Mouse (Mus musculus): Measurements from ENCODE around the gene Hnf1a.
A peak's percentile ranks its signal among the peaks of the same experiment; 100 is the strongest.

Gene Hnf1a

GRCm38 (mm10) chr5:114978473-114978872 lies 7.6 kb upstream of the Hnf1a start:
- Histone ChIP-seq H3K36me3 (ENCODE audit: insufficient read depth, low read length) (no peaks in the 10 kb centered on the region), H3K9me3 (ENCODE audit: low read length) (no peaks in the 10 kb centered on the region), H3K4me3 (replicated peaks; ENCODE audit: low read length) (no peak overlapping the region), H3K27me3 (ENCODE audit: insufficient read depth, low read length) (no peaks in the 10 kb centered on the region), H3K4me1 (replicated peaks; ENCODE audit: low read depth, low read length) (peaks cover 32% of the 10 kb centered on the region)
- TF ChIP-seq CTCF (conservative IDR thresholded peaks at IDR 0.05; ENCODE audit: low read length), result no peak
- TF ChIP-seq NANOG (IDR thresholded peaks at IDR 0.05; ENCODE audit: borderline replicate concordance, low read length), result no peak
- no peak for TF ChIP-seq POU5F1 (IDR thresholded peaks at IDR 0.05; ENCODE audit: borderline replicate concordance, low read length)

DNA sequence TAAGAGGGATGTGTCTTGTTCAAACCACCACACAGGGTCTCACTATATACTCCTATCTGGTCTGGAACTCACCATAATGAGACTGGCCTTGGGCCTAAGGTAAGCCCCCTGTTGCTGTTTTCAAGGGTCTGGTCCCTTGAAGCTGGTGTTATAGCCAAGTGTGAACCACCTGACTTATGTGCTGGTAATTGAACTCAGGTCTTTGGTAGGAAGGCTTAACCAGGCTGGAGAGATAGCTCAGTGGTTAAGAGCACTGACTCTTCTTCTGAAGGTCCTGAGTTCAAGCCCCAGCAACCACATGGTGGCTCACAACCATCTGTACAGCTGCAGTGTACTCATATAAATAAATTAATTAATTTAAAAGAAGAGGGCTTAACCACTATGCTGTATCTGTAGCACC lies 6.0 kb upstream of the Hnf1a start:
- Histone ChIP-seq H3K27me3 (ENCODE audit: insufficient read depth, low read length) (no peaks in the 10 kb centered on the region), H3K4me1 (replicated peaks; ENCODE audit: low read depth, low read length) (peaks cover 45% of the 10 kb centered on the region), H3K9me3 (ENCODE audit: low read length) (no peaks in the 10 kb centered on the region), H3K4me3 (replicated peaks; ENCODE audit: low read length) (no peak overlapping the region), H3K36me3 (ENCODE audit: insufficient read depth, low read length) (no peaks in the 10 kb centered on the region)
- TF ChIP-seq CTCF (conservative IDR thresholded peaks at IDR 0.05; ENCODE audit: low read length) (no peak), NANOG (IDR thresholded peaks at IDR 0.05; ENCODE audit: borderline replicate concordance, low read length) (no peak), POU5F1 (IDR thresholded peaks at IDR 0.05; ENCODE audit: borderline replicate concordance, low read length) (no peak)

DNA sequence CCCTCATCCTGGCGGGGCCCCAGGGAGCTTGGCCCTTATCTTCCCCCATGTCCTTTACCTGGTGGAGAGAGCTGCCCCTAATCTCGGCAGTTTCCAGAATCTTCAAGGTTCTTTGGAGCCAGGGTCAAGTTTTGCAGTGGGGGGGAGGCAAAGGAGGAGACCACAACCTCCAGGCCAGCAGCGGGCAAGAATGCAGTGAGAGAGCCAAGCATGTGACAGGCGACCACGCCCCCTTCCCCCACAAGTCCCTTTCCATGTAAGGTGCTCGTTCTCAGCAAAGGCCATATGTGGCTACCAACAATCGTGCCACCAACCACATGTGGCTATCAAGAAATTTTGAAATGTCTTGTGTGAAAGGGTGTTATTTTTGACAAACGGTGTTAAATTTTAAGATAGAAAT lies 2.2 kb upstream of the Hnf1a start:
- no peaks in the 10 kb centered on the region for H3K36me3 ChIP-seq (ENCODE audit: insufficient read depth, low read length)
- H3K27me3 ChIP-seq (ENCODE audit: insufficient read depth, low read length), result no peaks in the 10 kb centered on the region
- H3K9me3 ChIP-seq (ENCODE audit: low read length), result no peaks in the 10 kb centered on the region
- H3K4me3 ChIP-seq (replicated peaks; ENCODE audit: low read length), result peak overlapping the region; percentile 50
- peaks cover 55% of the 10 kb centered on the region for H3K4me1 ChIP-seq (replicated peaks; ENCODE audit: low read depth, low read length)
- TF ChIP-seq POU5F1 (IDR thresholded peaks at IDR 0.05; ENCODE audit: borderline replicate concordance, low read length) (no peak), CTCF (conservative IDR thresholded peaks at IDR 0.05; ENCODE audit: low read length) (no peak), NANOG (IDR thresholded peaks at IDR 0.05; ENCODE audit: borderline replicate concordance, low read length) (no peak)

DNA sequence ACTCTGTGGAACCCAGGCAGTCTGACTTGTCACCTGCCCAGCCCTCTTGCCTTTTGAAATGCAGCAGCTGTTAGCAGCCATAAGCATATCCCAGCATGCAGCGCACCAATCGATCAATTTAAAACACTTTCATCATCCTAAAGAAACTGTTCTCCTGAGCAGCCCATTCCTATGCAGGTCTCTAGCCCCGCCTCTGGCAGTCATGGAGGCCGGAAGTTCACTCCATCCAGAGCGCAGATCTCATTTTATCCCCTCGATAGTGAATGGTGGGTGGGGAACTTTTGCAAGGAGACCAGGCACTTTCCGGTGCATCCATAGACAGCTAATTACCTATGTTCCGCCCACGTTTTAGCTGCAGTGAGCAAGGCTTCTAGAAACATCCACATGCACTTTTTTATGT lies 1.3 kb upstream of the Hnf1a start:
- H3K4me3 ChIP-seq (replicated peaks; ENCODE audit: low read length), result peak overlapping the region; percentile 50
- TF ChIP-seq NANOG (IDR thresholded peaks at IDR 0.05; ENCODE audit: borderline replicate concordance, low read length), result no peak
- 0 out of 2 replicates have a peak, but pooled peaks cover 6% of the 10 kb centered on the region for H3K27me3 ChIP-seq (ENCODE audit: insufficient read depth, low read length)
- H3K36me3 ChIP-seq (ENCODE audit: insufficient read depth, low read length), result no peaks in the 10 kb centered on the region
- H3K4me1 ChIP-seq (replicated peaks; ENCODE audit: low read depth, low read length), result peaks cover 63% of the 10 kb centered on the region
- H3K9me3 ChIP-seq (ENCODE audit: low read length), result no peaks in the 10 kb centered on the region

DNA sequence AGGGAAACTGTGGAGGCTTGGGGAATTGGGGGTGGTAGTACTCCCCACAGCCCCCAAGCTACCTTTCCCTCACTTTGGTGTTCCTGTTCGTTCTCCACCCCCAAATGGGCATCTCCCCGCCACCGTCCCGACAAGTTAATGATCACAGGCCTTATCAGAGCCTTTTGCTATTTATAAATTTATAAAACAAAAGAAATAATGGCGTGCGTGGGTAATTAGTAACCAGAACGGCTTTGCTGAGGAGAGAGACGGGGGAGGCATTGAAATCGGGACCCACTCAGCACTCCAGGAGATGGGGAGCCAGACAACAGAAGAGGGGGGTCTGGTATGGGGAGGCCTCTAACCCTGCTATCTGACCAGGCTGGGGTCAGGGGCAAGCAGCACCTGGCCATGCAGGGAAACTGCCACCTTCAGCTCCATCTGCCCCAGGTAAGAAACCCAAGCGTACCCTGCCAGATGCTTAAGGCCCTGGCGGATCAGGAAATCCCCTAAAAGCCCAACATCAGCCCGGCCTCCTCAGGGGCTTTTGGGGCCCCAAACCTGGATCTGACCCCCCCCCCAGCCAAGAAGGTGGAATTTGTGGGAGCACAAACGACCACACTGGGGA lies 1.2 kb downstream of the Hnf1a start:
- H3K4me3 ChIP-seq (replicated peaks; ENCODE audit: low read length), result peak overlapping the region; percentile 77
- peaks cover 75% of the 10 kb centered on the region for H3K4me1 ChIP-seq (replicated peaks; ENCODE audit: low read depth, low read length)
- no peaks in the 10 kb centered on the region for H3K9me3 ChIP-seq (ENCODE audit: low read length)
- TF ChIP-seq POU5F1 (IDR thresholded peaks at IDR 0.05; ENCODE audit: borderline replicate concordance, low read length), result no peak
- TF ChIP-seq NANOG (IDR thresholded peaks at IDR 0.05; ENCODE audit: borderline replicate concordance, low read length), result no peak
- TF ChIP-seq CTCF (conservative IDR thresholded peaks at IDR 0.05; ENCODE audit: low read length), result no peak
- no peaks in the 10 kb centered on the region for H3K36me3 ChIP-seq (ENCODE audit: insufficient read depth, low read length)
- H3K27me3 ChIP-seq (ENCODE audit: insufficient read depth, low read length), result 0 out of 2 replicates have a peak, but pooled peaks cover 6% of the 10 kb centered on the region

DNA sequence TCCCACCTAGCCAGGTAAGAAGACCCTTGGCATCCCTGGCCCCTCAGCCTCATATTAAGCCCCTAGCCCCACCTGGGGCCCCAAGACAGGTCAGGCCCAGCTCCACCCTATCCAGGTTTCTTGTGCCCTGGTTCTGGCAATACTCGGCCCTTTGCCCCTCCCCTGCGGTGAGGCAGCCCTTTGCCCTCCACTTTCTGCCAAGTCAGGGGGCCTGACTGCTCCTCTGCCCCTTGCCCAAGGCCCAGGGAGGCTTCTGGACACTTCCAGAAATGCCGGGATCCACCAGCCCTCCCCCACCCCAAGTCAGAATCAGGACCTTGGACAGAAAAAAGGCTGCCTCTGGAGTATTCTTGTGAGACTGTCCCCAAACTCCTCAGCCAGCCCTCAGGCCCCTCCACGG lies 1.8 kb downstream of the Hnf1a start:
- no peaks in the 10 kb centered on the region for H3K36me3 ChIP-seq (ENCODE audit: insufficient read depth, low read length)
- no peak for TF ChIP-seq CTCF (conservative IDR thresholded peaks at IDR 0.05; ENCODE audit: low read length)
- TF ChIP-seq NANOG (IDR thresholded peaks at IDR 0.05; ENCODE audit: borderline replicate concordance, low read length), result no peak
- no peak for TF ChIP-seq POU5F1 (IDR thresholded peaks at IDR 0.05; ENCODE audit: borderline replicate concordance, low read length)
- H3K27me3 ChIP-seq (ENCODE audit: insufficient read depth, low read length), result 0 out of 2 replicates have a peak, but pooled peaks cover 6% of the 10 kb centered on the region
- H3K4me3 ChIP-seq (replicated peaks; ENCODE audit: low read length), result peak overlapping the region; percentile 45
- no peaks in the 10 kb centered on the region for H3K9me3 ChIP-seq (ENCODE audit: low read length)
- peaks cover 80% of the 10 kb centered on the region for H3K4me1 ChIP-seq (replicated peaks; ENCODE audit: low read depth, low read length)

GRCm38 (mm10) chr5:114968651-114969050 lies 2.2 kb downstream of the Hnf1a start:
- no peaks in the 10 kb centered on the region for H3K9me3 ChIP-seq (ENCODE audit: low read length)
- peak overlapping the region; percentile 45 for H3K4me3 ChIP-seq (replicated peaks; ENCODE audit: low read length)
- H3K27me3 ChIP-seq (ENCODE audit: insufficient read depth, low read length), result 0 out of 2 replicates have a peak, but pooled peaks cover 6% of the 10 kb centered on the region
- no peaks in the 10 kb centered on the region for H3K36me3 ChIP-seq (ENCODE audit: insufficient read depth, low read length)
- TF ChIP-seq POU5F1 (IDR thresholded peaks at IDR 0.05; ENCODE audit: borderline replicate concordance, low read length) (no peak), NANOG (IDR thresholded peaks at IDR 0.05; ENCODE audit: borderline replicate concordance, low read length) (no peak), CTCF (conservative IDR thresholded peaks at IDR 0.05; ENCODE audit: low read length) (no peak)
- peaks cover 80% of the 10 kb centered on the region for H3K4me1 ChIP-seq (replicated peaks; ENCODE audit: low read depth, low read length)

GRCm38 (mm10) chr5:114967523-114968268 lies 3.2 kb downstream of the Hnf1a start:
- peaks cover 71% of the 10 kb centered on the region for H3K4me1 ChIP-seq (replicated peaks; ENCODE audit: low read depth, low read length)
- no peak overlapping the region for H3K4me3 ChIP-seq (replicated peaks; ENCODE audit: low read length)
- TF ChIP-seq POU5F1 (IDR thresholded peaks at IDR 0.05; ENCODE audit: borderline replicate concordance, low read length) (no peak), CTCF (conservative IDR thresholded peaks at IDR 0.05; ENCODE audit: low read length) (no peak), NANOG (IDR thresholded peaks at IDR 0.05; ENCODE audit: borderline replicate concordance, low read length) (no peak)
- H3K27me3 ChIP-seq (ENCODE audit: insufficient read depth, low read length), result 0 out of 2 replicates have a peak, but pooled peaks cover 6% of the 10 kb centered on the region
- H3K9me3 ChIP-seq (ENCODE audit: low read length), result 0 out of 2 replicates have a peak, but pooled peaks cover under 1% of the 10 kb centered on the region
- H3K36me3 ChIP-seq (ENCODE audit: insufficient read depth, low read length), result no peaks in the 10 kb centered on the region

Data from E14TG2a.4 (cell line).